Mouse (Mus musculus) left cerebral cortex, postnatal 4 days (tissue): Measurements from ENCODE around the gene Polg2. TPM values are rescaled to one million over a fixed set of nuclear protein-coding genes. Genes with fewer than 3 reads are reported as not detected.
"Not testable (repeated sequence)": the region's sequence is repeated elsewhere in the genome, so short reads cannot be mapped to it uniquely, and the experiment has no call there.

ENCODE experiments used
- DNase-seq: peaks from one replicate; pipeline ENCODE4 v3.0.0-alpha.2; 2022
- intact Hi-C: fragments of 180-260 bp; cut with DNase I; formaldehyde crosslinking; loops from one replicate; pipeline ENCODE4 v1.15.1; 2025
- microRNA-seq: library from miRNA; unstranded; fragments of <30 nt; microRNA quantifications from one replicate; pipeline ENCODE4 v1.2.0, GENCODE M21; 2022
- total RNA-seq, 2 experiments: library from RNA; stranded (reverse); gene quantifications; 2 replicates each; pipeline ENCODE4 v1.2.3; 2021

Gene Polg2
- total RNA-seq, 2 experiments from 2014 or later = 5.2 to 6.2 TPM

DNA sequence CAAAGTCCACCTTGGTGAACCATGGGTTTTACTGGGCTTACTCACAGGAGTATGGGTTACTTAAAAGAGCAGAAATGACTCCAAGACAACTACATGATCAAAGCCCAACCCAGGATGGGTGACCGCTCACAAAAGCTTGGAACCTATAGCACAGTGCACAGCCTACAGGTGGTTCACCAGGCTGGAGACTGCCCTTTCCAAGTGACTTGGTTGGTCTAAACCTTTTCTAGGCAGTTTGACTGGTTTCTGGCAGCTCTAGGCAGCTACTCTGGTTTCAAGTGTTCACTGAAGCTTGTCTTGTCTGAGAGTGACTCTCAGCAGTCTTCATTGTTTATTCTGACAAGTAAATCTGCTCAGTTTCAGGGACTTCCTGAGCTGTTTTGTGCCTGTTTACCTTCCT, 49.7 kb downstream of the Polg2 start:
- no peak for DNase-seq
- intact Hi-C loops = no loop called here

DNA sequence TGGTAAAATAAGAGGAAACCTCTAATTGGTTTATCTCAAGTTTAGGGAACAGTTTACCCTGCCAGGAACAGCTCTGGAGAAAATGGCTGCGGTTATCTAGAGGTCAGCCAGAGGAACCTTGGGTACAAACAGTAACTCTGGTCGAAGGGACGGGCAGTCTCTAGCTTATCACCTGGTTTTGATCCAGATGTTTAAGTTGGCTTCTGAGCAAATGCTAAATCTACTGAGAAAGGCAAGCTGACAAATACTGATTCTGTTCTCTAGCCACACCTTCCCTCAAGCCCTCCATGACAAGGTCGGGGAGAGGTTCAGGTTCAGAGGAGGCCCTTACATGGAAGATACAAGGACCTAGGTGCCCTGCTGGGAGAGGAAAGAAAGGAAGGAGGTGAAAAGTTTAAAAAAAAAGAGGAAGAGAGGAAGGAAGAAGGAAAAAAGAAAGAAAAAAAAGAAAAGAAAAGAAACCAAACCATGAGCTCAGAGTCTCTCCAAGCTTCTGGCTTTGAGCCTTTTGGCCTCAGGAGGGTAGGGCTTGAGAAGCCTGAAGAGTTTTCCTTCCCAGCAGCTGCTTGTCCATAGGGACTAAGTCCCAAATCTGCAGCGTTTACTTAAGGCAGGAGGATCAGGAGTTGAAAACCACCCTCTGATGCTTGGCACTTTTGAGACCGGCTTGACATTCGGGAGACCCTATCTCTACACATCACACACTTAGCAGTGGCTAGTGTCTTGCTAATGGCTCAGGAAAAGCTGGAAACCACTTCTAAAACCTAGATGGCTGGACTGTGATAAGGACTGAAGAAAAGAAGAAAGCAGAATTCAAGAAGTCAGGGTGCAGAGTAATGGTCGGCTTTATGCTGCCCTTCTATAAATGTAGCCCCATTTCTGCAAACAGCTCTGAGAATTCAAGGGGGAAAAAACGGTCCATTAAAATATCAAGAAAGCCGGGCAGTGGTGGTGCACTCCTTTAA, 50.7 kb downstream of the Polg2 start:
- intact Hi-C loops = no loop called here

DNA sequence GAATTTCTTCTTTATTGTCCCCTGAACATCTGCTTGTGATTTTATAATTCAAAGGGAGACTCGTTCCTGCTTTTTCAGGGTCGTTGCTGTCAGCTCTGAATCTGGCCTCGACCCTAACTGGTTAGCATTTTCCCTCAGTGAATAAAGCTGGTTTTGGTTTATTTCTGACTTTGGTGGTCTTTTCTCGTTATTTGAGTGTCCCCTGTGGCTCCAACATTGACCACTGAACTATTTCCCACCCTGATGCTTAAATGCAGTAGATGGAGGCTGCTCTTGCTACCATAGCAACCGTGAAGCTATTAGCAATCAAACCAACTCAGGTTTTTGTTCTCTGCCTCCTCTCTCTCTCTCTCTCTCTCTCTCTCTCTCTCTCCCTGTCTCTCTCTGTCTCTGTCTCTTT, 51.4 kb downstream of the Polg2 start:
- intact Hi-C loops = no loop called here
- no peak for DNase-seq

More for the DNA sequence above, 50.7 kb downstream of the Polg2 start:
- DNase-seq = no peak

DNA sequence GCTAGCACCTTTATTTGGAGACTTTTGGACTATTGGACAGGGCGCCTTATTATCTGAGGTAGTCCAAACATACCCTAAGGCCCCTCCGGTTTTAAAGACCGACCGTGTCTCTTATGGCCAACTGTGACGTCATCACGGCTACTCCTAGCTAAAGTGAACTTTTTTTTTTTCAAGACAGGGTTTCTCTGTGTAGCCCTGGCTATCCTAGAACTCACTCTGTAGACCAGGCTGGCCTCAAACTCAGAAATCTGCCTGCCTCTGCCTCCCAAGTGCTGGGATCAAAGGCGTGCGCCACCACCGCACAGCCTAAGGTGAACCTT, 54.5 kb downstream of the Polg2 start:
- DNase-seq, intact Hi-C loops: not testable (repeated sequence)

DNA sequence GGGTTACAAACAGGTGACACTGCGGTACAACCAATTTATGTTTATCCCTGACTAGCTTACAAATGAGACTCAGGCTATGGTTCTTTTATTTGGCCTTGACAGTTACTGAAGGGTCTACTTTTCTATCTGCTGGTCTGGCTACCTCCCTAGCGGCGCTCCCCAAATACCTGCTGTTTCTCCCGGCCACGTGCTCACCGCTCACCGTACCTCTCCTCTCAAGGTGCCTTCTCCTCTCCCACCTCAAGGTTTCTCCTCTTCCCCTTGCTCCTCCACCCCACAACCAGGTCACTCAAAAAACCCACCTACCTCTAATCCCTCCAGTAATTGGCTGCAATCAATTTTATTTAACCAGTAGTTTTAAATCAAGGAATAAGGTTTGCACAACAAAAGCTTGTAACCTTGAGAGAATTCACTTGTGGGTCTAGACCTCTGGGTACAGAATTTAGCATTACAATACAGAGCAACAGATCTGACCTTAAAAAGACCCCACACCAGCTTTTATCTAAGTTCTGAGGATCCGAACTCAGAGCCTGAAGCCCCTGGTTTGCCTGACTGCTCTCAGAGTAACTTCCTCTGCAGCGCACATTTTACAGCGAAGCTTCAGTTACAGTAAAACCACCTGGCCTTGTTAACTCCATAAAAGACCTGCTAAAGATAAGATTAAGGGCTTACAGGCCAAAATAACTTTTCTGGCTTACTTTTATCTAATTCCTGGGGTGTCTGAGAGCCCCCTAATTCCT, 55.0 kb downstream of the Polg2 start:
- no peak for DNase-seq
- intact Hi-C loops = no loop called here

DNA sequence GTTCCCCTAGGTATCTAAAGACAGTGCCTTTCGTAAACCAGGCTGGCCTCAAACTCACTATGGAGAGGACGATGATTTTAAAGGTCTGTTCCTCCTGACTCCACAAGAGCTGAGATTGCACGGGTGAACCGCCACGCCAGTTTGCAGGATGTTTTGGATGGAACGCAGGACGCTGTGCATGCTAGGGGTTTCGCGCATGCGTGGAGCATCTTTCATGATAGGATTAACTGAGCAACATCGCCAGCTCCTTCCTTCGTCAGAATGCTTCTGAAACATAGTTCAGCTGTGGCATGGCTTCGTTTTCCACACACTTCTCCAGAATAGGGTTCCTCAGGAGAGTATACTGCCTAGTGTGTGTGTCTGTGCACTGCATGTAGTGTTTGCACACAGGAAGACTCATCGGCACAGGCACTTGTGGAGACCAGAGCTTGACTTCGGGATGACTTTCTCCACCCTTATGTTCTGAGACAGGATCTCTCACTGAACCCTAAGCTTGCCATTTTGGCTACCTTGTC, 55.7 kb downstream of the Polg2 start:
- DNase-seq = no peak

DNA sequence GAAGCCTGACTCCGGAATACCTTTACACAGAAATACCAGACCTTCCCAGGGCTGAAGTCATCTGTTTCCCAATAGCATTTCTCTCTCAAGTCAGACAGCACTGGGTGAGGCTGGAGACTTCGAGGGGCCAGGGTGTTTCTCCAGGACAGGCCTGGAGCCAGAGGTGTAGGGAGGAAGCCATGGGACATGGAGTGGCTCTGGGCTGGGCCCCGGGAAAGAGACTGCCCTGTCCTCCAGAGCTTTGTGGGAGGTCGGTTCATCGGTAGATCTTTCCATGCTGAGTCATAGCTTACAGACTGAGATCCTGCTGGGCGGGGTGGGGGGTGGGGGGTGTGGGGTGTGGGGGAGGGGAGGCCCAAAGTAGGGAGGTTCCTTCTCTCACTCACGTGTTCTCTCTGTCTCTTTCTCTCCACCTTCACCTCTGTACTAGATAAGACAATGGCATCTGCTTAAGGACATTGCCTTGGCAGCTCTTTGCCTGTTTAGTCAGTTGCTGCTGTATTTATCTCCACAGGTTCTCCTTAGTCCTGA, 56.4 kb downstream of the Polg2 start:
- intact Hi-C loops = no loop called here
- DNase-seq = no peak

More for the DNA sequence above, 55.7 kb downstream of the Polg2 start:
- intact Hi-C loops = no loop called here

DNA sequence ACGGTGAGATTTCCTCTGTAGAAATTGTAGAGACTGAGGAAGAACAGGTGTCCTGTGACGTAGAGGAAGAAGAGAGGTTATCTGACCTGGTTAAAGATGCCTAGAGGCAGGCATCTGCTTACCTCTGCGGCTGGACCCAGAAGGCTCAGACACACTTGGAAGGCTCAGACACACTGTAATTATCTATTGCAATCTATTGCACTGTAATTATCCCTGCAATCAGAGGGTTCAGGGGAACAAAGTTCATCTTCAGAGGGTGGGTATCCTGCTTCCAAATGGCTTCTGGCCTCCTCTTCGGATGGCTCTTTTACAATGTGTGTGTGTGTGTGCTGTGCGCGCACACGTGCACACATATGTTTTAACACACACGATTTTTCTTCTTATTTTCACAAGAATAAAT, 59.0 kb downstream of the Polg2 start:
- intact Hi-C loops = no loop called here
- no peak for DNase-seq

Small RNA genes lying within 50 kb of the gene (microRNA-seq; reads per million reads assigned to microRNA genes)
- gene Gm25994 (not detected), gene Mir3064 (39.7 reads per million, percentile 42 among the genes with 10 or more reads in this experiment)

Other genes with a start within 250 kb of the Polg2 start
- 10 to 100 TPM; 70.3 to 76.1 TPM for gene Tex2, start 166.1 kb downstream of the Polg2 start, total RNA-seq
- 10 to 100 TPM; 17.7 TPM for gene Pecam1, start 28.9 kb downstream of the Polg2 start, total RNA-seq
- under 1 TPM; 0.56 to 0.93 TPM for gene Milr1, start 28.3 kb downstream of the Polg2 start, total RNA-seq
- 100 to 1,000 TPM; 737 to 784 TPM for gene Ddx5, start 9.6 kb upstream of the Polg2 start, total RNA-seq
- 10 to 100 TPM; 14.6 to 19.6 TPM for gene Cep95, start 9.7 kb upstream of the Polg2 start, total RNA-seq
- 10 to 100 TPM; 45.6 to 48.6 TPM for gene Smurf2, start 141.2 kb upstream of the Polg2 start, total RNA-seq
- gene Kpna2, start 220.0 kb upstream of the Polg2 start, total RNA-seq = 10 to 100 TPM; 43.4 to 53.2 TPM
- gene 1810010H24Rik, start 246.1 kb upstream of the Polg2 start, total RNA-seq = 1 to 10 TPM; 4.2 to 4.7 TPM